Mouse (Mus musculus): ENCODE results near the gene Drc1. TPM values are rescaled to one million over a fixed set of nuclear protein-coding genes. Genes with fewer than 3 reads are reported as not detected.

Drc1 gene
- total and polyA plus RNA-seq, 2 experiments, result 0.23 to 0.74 TPM

- WGBS, result 88% methylated on average over 2 of the region's 2 CpGs
- Histone ChIP-seq H3K79me2 (ENCODE audit: control insufficient read depth, insufficient read depth, low read length) (no peaks in the 10 kb centered on the region), H3K27ac (replicated peaks; ENCODE audit: insufficient read depth, low read depth, low read length) (no peak overlapping the region), H3K4me3 (ENCODE audit: insufficient read depth, low read depth, low read length) (no peak overlapping the region), H3K4me1 (ENCODE audit: control insufficient read depth, insufficient read depth, low read length) (no peaks in the 10 kb centered on the region), H3K27me3 (ENCODE audit: control insufficient read depth, insufficient read depth, low read length) (no peaks in the 10 kb centered on the region), H3K9ac (ENCODE audit: low read depth, low read length) (no peak overlapping the region), H3K36me3 (ENCODE audit: control insufficient read depth, insufficient read depth, low read length) (no peaks in the 10 kb centered on the region)
- TF ChIP-seq CTCF (IDR thresholded peaks at IDR 0.05; ENCODE audit: low read depth, low read length), result no peak
- TF ChIP-seq POLR2A (IDR thresholded peaks at IDR 0.05; ENCODE audit: extremely low read depth, insufficient read depth, low read length), result no peak
- DNase-seq (ENCODE audit: extremely low read depth, low read depth, low spot score), result no peak
Observed at GRCm38 (mm10) chr5:30276361-30276760, 4.8 kb upstream of the Drc1 start.

GRCm38 (mm10) chr5:30278952-30279351 is 2.2 kb upstream of the Drc1 start:
- Histone ChIP-seq H3K9ac (ENCODE audit: low read depth, low read length) (no peak overlapping the region), H3K27ac (replicated peaks; ENCODE audit: insufficient read depth, low read depth, low read length) (no peak overlapping the region), H3K4me1 (ENCODE audit: control insufficient read depth, insufficient read depth, low read length) (no peaks in the 10 kb centered on the region), H3K27me3 (ENCODE audit: control insufficient read depth, insufficient read depth, low read length) (no peaks in the 10 kb centered on the region), H3K36me3 (ENCODE audit: control insufficient read depth, insufficient read depth, low read length) (no peaks in the 10 kb centered on the region), H3K4me3 (ENCODE audit: insufficient read depth, low read depth, low read length) (no peak overlapping the region), H3K79me2 (ENCODE audit: control insufficient read depth, insufficient read depth, low read length) (no peaks in the 10 kb centered on the region)
- TF ChIP-seq CTCF (IDR thresholded peaks at IDR 0.05; ENCODE audit: low read depth, low read length), result no peak
- TF ChIP-seq POLR2A (IDR thresholded peaks at IDR 0.05; ENCODE audit: extremely low read depth, insufficient read depth, low read length), result no peak
- DNase-seq (ENCODE audit: extremely low read depth, low read depth, low spot score), result no peak
- 70% methylated on average over 3 of the region's 3 CpGs for WGBS

- no peak overlapping the region for H3K9ac ChIP-seq (ENCODE audit: low read depth, low read length)
- DNase-seq (ENCODE audit: extremely low read depth, low read depth, low spot score), result no peak
- WGBS, result 77% methylated on average over 4 of the region's 4 CpGs
- no peaks in the 10 kb centered on the region for H3K27me3 ChIP-seq (ENCODE audit: control insufficient read depth, insufficient read depth, low read length)
- H3K4me3 ChIP-seq (ENCODE audit: insufficient read depth, low read depth, low read length), result no peak overlapping the region
- no peaks in the 10 kb centered on the region for H3K36me3 ChIP-seq (ENCODE audit: control insufficient read depth, insufficient read depth, low read length)
- H3K79me2 ChIP-seq (ENCODE audit: control insufficient read depth, insufficient read depth, low read length), result no peaks in the 10 kb centered on the region
- no peak overlapping the region for H3K27ac ChIP-seq (replicated peaks; ENCODE audit: insufficient read depth, low read depth, low read length)
- TF ChIP-seq CTCF (IDR thresholded peaks at IDR 0.05; ENCODE audit: low read depth, low read length) (no peak), POLR2A (IDR thresholded peaks at IDR 0.05; ENCODE audit: extremely low read depth, insufficient read depth, low read length) (no peak)
- H3K4me1 ChIP-seq (ENCODE audit: control insufficient read depth, insufficient read depth, low read length), result no peaks in the 10 kb centered on the region
Observed at GRCm38 (mm10) chr5:30279446-30279845, 1.7 kb upstream of the Drc1 start.

GRCm38 (mm10) chr5:30280864-30281263 is 324 bp upstream of the Drc1 start:
- Histone ChIP-seq H3K36me3 (ENCODE audit: control insufficient read depth, insufficient read depth, low read length) (no peaks in the 10 kb centered on the region), H3K27me3 (ENCODE audit: control insufficient read depth, insufficient read depth, low read length) (no peaks in the 10 kb centered on the region), H3K4me1 (ENCODE audit: control insufficient read depth, insufficient read depth, low read length) (peaks cover 1% of the 10 kb centered on the region), H3K4me3 (ENCODE audit: insufficient read depth, low read depth, low read length) (no peak overlapping the region), H3K79me2 (ENCODE audit: control insufficient read depth, insufficient read depth, low read length) (no peaks in the 10 kb centered on the region), H3K9ac (ENCODE audit: low read depth, low read length) (no peak overlapping the region), H3K27ac (replicated peaks; ENCODE audit: insufficient read depth, low read depth, low read length) (no peak overlapping the region)
- WGBS, result 51% methylated on average over 9 of the region's 9 CpGs
- no peak for DNase-seq (ENCODE audit: extremely low read depth, low read depth, low spot score)
- TF ChIP-seq POLR2A (IDR thresholded peaks at IDR 0.05; ENCODE audit: extremely low read depth, insufficient read depth, low read length) (no peak), CTCF (IDR thresholded peaks at IDR 0.05; ENCODE audit: low read depth, low read length) (no peak)

- Histone ChIP-seq H3K4me3 (ENCODE audit: insufficient read depth, low read depth, low read length) (0 out of 2 replicates have a peak overlapping the region, but pooled peaks have one; percentile 7), H3K9ac (ENCODE audit: low read depth, low read length) (0 out of 2 replicates have a peak overlapping the region, but pooled peaks have one; percentile 30), H3K27ac (replicated peaks; ENCODE audit: insufficient read depth, low read depth, low read length) (peak overlapping the region; percentile 28), H3K79me2 (ENCODE audit: control insufficient read depth, insufficient read depth, low read length) (no peaks in the 10 kb centered on the region), H3K27me3 (ENCODE audit: control insufficient read depth, insufficient read depth, low read length) (no peaks in the 10 kb centered on the region), H3K4me1 (ENCODE audit: control insufficient read depth, insufficient read depth, low read length) (peaks cover 3% of the 10 kb centered on the region), H3K36me3 (ENCODE audit: control insufficient read depth, insufficient read depth, low read length) (no peaks in the 10 kb centered on the region)
- WGBS, result 31% methylated on average over 10 of the region's 10 CpGs
- DNase-seq (ENCODE audit: extremely low read depth, low read depth, low spot score), result peak; percentile 69
- TF ChIP-seq POLR2A (IDR thresholded peaks at IDR 0.05; ENCODE audit: extremely low read depth, insufficient read depth, low read length) (no peak), CTCF (IDR thresholded peaks at IDR 0.05; ENCODE audit: low read depth, low read length) (no peak)
Observed at GRCm38 (mm10) chr5:30285944-30286799, 5.0 kb downstream of the Drc1 start.

Data from liver, adult 2 months (tissue).